Mouse (Mus musculus): ENCODE measurements at regions not wholly inside any gene's neighbourhood (a gene's known extent, or its start where the extent isn't known, plus 50 kb on each side); places are given as distances from the start of the nearest gene placed in this dataset.

DNA sequence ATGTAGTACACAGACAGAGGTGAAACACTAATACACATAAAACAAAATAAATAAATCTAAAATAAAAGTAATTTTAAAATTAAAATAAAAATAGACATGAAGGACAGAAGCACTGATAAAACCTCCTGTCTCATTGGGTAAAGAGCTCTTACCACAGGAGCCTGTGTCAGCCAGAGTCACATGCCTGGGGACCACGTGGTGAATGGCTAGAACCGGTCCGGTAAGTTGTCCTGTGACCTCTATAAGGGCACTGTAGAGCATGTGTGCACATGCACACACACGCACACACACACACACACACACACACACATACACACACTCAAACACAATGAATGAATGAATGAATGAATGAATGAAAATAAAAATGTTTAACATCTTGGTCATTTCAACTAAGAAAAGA, 89.8 kb upstream of the Slc45a1 start:
- no peak for DNase-seq (ENCODE audit: low spot score)
- Histone ChIP-seq H3K27ac (ENCODE audit: low read depth, low read length) (no peak overlapping the region), H3K4me3 (ENCODE audit: low read depth, low read length) (no peak overlapping the region), H3K36me3 (ENCODE audit: control insufficient read depth, insufficient read depth, low read length) (no peaks in the 10 kb centered on the region), H3K4me1 (ENCODE audit: control insufficient read depth, insufficient read depth, low read length) (peaks cover 5% of the 10 kb centered on the region; the same call in 1 of the 2 replicates), H3K9ac (ENCODE audit: low read length) (no peak overlapping the region), H3K9me3 (replicated peaks; ENCODE audit: control insufficient read depth, low read length) (no peaks in the 10 kb centered on the region), H3K27me3 (replicated peaks; ENCODE audit: control insufficient read depth, insufficient read depth, low read length) (no peaks in the 10 kb centered on the region), H3K4me2 (ENCODE audit: low read length) (no peak overlapping the region)
- 88% methylated on average over 4 of the region's 4 CpGs for WGBS
- ATAC-seq = no peak

DNA sequence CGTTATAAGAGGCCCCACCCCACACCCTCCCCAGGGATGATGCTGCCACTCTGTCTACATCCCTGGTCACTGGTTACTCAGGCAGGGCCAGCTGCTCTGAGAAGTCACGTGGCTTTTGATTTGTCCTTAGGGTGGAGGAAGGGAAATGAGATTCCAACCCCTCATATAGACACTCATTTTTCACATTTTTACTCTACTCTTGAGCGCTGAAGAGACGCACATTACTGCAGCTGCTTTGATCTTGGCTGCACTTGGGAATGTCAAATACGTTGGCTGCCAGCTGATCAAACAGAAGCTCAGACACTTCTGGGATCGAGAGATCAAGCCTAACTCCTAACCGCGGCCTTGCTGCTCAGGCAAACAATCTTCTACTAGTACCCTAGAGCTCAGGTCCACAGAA, 88.2 kb upstream of the Slc45a1 start:
- Histone ChIP-seq H3K4me3 (ENCODE audit: low read depth, low read length) (no peak overlapping the region), H3K36me3 (ENCODE audit: control insufficient read depth, insufficient read depth, low read length) (no peaks in the 10 kb centered on the region), H3K27me3 (replicated peaks; ENCODE audit: control insufficient read depth, insufficient read depth, low read length) (no peaks in the 10 kb centered on the region), H3K9me3 (replicated peaks; ENCODE audit: control insufficient read depth, low read length) (no peaks in the 10 kb centered on the region), H3K4me1 (ENCODE audit: control insufficient read depth, insufficient read depth, low read length) (no peaks in the 10 kb centered on the region), H3K4me2 (ENCODE audit: low read length) (no peak overlapping the region), H3K9ac (ENCODE audit: low read length) (no peak overlapping the region), H3K27ac (ENCODE audit: low read depth, low read length) (no peak overlapping the region)
- no peak for DNase-seq (ENCODE audit: low spot score)
- 81% methylated on average over 8 of the region's 8 CpGs for WGBS
- ATAC-seq = no peak

DNA sequence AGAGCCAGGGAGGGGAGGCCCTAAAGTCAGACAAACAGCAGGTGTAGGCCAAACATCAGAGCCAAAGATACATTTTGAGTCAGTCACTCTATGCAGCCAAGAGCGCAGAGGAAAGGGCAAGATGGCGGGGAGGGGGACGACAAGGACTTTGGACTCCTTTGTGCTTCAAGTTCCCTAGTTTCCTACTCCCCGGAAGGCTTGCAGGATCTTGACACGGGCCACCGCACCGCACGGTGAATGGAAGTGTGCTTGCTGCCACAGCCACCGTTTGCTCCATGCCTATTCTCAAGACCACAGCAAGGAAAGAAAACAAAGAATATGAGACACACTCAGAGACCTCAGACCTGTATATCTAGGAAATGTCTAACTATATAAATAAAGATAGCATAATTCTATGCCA, 86.8 kb upstream of the Slc45a1 start:
- Histone ChIP-seq H3K27me3 (replicated peaks; ENCODE audit: control insufficient read depth, insufficient read depth, low read length) (no peaks in the 10 kb centered on the region), H3K36me3 (ENCODE audit: control insufficient read depth, insufficient read depth, low read length) (no peaks in the 10 kb centered on the region), H3K27ac (ENCODE audit: low read depth, low read length) (no peak overlapping the region), H3K4me2 (ENCODE audit: low read length) (no peak overlapping the region), H3K9me3 (replicated peaks; ENCODE audit: control insufficient read depth, low read length) (no peaks in the 10 kb centered on the region), H3K4me1 (ENCODE audit: control insufficient read depth, insufficient read depth, low read length) (no peaks in the 10 kb centered on the region), H3K4me3 (ENCODE audit: low read depth, low read length) (no peak overlapping the region), H3K9ac (ENCODE audit: low read length) (no peak overlapping the region)
- ATAC-seq (no peak), DNase-seq (ENCODE audit: low spot score) (no peak)
- WGBS = 80% methylated on average over 9 of the region's 9 CpGs

DNA sequence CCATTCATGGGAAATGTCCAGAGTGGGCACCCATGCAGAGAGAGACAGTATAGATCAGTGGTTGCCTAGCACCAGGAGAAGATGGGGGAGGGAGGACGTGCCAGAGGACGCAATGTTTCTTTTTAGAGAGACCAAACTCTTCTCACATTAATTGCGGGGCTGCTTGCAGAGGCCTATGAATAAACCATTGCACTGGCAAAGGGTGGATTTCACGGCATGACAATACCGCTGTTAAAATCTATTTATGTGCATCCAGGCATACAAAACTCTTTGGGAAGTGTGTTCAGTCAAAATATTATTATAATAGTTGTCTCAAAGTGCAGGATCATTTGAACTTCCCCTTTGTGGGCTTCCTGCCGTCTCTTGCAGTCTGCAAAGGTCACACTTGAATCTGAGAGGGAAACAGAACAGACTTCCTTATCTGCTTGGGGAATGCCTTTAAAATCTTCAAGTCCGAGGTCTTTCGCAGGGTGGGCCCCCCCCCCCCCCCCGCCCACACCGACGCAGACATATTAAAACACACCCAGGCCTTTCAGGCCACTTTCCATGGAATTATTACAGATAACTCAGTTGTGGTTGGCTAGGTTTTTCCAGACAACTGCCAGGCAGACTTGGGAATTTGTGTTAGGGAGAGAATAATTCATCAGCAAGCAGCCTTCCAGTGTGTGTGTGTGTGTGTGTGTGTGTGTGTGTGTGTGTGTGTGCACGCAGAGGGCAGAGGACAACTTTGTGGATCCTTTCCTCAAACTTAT, 78.3 kb upstream of the Slc45a1 start:
- no peaks in the 10 kb centered on the region for H3K27me3 ChIP-seq (replicated peaks; ENCODE audit: control insufficient read depth, insufficient read depth, low read length)
- DNase-seq (ENCODE audit: low spot score) (peak; percentile 63), ATAC-seq (peak; percentile 72)
- H3K9ac ChIP-seq (ENCODE audit: low read length) = no peak overlapping the region; the same call in 1 of the 2 replicates
- H3K4me3 ChIP-seq (ENCODE audit: low read depth, low read length) = no peak overlapping the region
- WGBS = 2% methylated on average over 12 of the region's 12 CpGs
- no peaks in the 10 kb centered on the region for H3K9me3 ChIP-seq (replicated peaks; ENCODE audit: control insufficient read depth, low read length)
- 0 out of 2 replicates have a peak overlapping the region, but pooled peaks have one; percentile 9 for H3K4me2 ChIP-seq (ENCODE audit: low read length)
- peaks cover 6% of the 10 kb centered on the region; the same call in 1 of the 2 replicates for H3K4me1 ChIP-seq (ENCODE audit: control insufficient read depth, insufficient read depth, low read length)
- H3K27ac ChIP-seq (ENCODE audit: low read depth, low read length) = 0 out of 2 replicates have a peak overlapping the region, but pooled peaks have one; percentile 33
- H3K36me3 ChIP-seq (ENCODE audit: control insufficient read depth, insufficient read depth, low read length) = no peaks in the 10 kb centered on the region

DNA sequence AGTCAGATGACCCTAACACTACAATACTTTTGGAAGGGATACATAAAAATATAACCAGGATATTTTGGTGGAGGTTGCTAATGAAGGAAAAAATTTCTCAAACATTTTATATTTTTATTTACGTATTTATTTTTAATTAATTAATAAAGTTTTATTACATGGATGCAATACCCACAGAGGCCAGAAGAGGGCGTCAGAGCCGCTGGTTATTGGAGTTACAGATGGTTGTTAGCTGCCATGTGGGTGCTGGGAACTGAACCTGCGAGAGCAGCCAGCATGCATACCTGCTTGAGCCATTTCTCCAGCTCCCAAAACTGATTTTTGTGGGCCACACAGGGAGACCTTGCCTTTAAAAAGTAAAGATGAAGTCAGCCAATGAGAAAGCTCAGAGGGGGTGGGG, 74.6 kb upstream of the Slc45a1 start:
- Histone ChIP-seq H3K36me3 (ENCODE audit: control insufficient read depth, insufficient read depth, low read length) (no peaks in the 10 kb centered on the region), H3K4me2 (ENCODE audit: low read length) (no peak overlapping the region), H3K27me3 (replicated peaks; ENCODE audit: control insufficient read depth, insufficient read depth, low read length) (no peaks in the 10 kb centered on the region), H3K4me1 (ENCODE audit: control insufficient read depth, insufficient read depth, low read length) (peaks cover 6% of the 10 kb centered on the region; the same call in 1 of the 2 replicates), H3K9ac (ENCODE audit: low read length) (no peak overlapping the region), H3K9me3 (replicated peaks; ENCODE audit: control insufficient read depth, low read length) (no peaks in the 10 kb centered on the region), H3K4me3 (ENCODE audit: low read depth, low read length) (no peak overlapping the region), H3K27ac (ENCODE audit: low read depth, low read length) (no peak overlapping the region)
- ATAC-seq = no peak
- WGBS = 63% methylated on average over 4 of the region's 4 CpGs
- no peak for DNase-seq (ENCODE audit: low spot score)

DNA sequence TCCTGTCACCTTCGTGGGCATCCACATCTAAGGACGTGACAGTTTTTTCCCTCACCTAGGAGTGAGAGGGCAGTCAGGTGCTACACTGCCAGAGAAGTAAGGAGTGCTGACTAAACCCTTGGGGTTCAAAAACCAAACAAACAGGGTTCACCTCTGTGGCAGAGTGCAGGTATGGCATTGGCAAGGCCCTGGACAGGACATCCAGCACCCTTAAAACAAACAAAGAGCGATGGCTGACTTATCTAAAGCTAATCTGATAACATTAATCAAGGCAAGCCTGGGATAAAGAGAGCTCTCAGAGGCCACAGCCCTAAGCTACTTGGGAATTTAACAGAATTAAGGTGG, 74.1 kb upstream of the Slc45a1 start:
- Histone ChIP-seq H3K9ac (ENCODE audit: low read length) (no peak overlapping the region), H3K36me3 (ENCODE audit: control insufficient read depth, insufficient read depth, low read length) (no peaks in the 10 kb centered on the region), H3K27me3 (replicated peaks; ENCODE audit: control insufficient read depth, insufficient read depth, low read length) (no peaks in the 10 kb centered on the region), H3K4me2 (ENCODE audit: low read length) (no peak overlapping the region), H3K9me3 (replicated peaks; ENCODE audit: control insufficient read depth, low read length) (no peaks in the 10 kb centered on the region), H3K4me3 (ENCODE audit: low read depth, low read length) (no peak overlapping the region), H3K27ac (ENCODE audit: low read depth, low read length) (no peak overlapping the region), H3K4me1 (ENCODE audit: control insufficient read depth, insufficient read depth, low read length) (peaks cover 6% of the 10 kb centered on the region; the same call in 1 of the 2 replicates)
- DNase-seq (ENCODE audit: low spot score) = no peak
- 98% methylated on average over 3 of the region's 3 CpGs for WGBS
- ATAC-seq = no peak

DNA sequence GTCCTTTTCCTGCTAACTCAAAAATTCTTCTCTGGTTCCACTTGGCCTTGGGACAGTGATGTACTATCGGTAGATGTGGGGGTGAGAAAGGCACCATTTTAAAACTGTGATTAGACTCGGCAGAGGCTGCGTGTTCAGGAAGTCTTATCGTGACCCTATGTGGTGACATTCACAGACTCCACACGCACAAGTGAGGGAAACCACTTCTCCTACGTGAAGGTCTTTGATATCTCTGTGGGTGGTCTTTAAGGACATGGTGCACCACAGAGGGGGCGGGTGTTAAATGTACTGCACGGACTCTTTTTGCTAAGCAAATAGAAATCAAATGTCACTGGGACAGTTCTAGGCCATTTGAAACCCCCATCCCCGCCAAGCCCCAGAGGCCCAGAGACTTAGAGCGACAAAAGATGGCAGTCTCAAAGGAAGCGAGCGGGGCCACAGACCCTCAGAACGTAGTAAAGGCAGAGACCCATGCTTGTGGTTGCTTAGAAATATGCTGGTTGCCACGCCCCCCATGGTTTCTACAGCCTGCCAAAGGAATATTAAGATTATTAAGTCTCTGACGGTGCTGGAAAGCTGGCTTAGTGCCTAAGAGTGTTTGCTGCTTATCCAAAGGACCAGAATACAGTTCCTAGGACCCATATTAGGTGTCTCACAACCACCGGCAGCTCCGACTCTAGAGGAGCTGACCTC, 73.6 kb upstream of the Slc45a1 start:
- Histone ChIP-seq H3K4me2 (ENCODE audit: low read length) (no peak overlapping the region), H3K9ac (ENCODE audit: low read length) (no peak overlapping the region), H3K27ac (ENCODE audit: low read depth, low read length) (no peak overlapping the region), H3K4me1 (ENCODE audit: control insufficient read depth, insufficient read depth, low read length) (peaks cover 6% of the 10 kb centered on the region; the same call in 1 of the 2 replicates), H3K4me3 (ENCODE audit: low read depth, low read length) (no peak overlapping the region), H3K9me3 (replicated peaks; ENCODE audit: control insufficient read depth, low read length) (no peaks in the 10 kb centered on the region), H3K27me3 (replicated peaks; ENCODE audit: control insufficient read depth, insufficient read depth, low read length) (no peaks in the 10 kb centered on the region), H3K36me3 (ENCODE audit: control insufficient read depth, insufficient read depth, low read length) (no peaks in the 10 kb centered on the region)
- 84% methylated on average over 17 of the region's 17 CpGs for WGBS
- DNase-seq (ENCODE audit: low spot score) (no peak), ATAC-seq (no peak)

DNA sequence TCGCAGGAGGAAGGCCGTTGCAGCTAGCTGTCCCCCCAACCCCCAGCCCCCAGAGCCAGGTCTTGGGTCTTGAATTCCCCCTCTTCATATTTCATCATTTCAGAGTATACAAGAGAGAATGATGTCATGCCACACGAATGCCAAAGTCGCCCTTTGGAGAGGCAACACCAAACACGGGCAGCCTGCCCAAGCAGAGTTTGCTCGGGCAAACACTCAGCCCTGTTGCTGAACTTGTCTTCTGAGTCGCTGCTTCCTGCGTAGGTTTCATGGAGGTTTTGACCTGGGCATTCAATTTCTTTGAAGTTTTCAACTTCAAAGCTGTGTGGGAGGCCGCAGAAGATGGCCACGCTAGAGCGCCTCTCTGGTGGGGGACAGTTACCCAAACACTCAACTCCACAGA, 72.8 kb upstream of the Slc45a1 start:
- Histone ChIP-seq H3K9ac (ENCODE audit: low read length) (no peak overlapping the region), H3K27me3 (replicated peaks; ENCODE audit: control insufficient read depth, insufficient read depth, low read length) (no peaks in the 10 kb centered on the region), H3K4me2 (ENCODE audit: low read length) (no peak overlapping the region), H3K36me3 (ENCODE audit: control insufficient read depth, insufficient read depth, low read length) (no peaks in the 10 kb centered on the region), H3K27ac (ENCODE audit: low read depth, low read length) (no peak overlapping the region), H3K4me3 (ENCODE audit: low read depth, low read length) (no peak overlapping the region), H3K4me1 (ENCODE audit: control insufficient read depth, insufficient read depth, low read length) (peaks cover 2% of the 10 kb centered on the region; the same call in 1 of the 2 replicates), H3K9me3 (replicated peaks; ENCODE audit: control insufficient read depth, low read length) (no peaks in the 10 kb centered on the region)
- ATAC-seq (no peak), DNase-seq (ENCODE audit: low spot score) (no peak)
- WGBS = 90% methylated on average over 11 of the region's 11 CpGs
